Mouse (Mus musculus): ENCODE measurements around the gene Dbnl. TPM values are rescaled to one million over a fixed set of nuclear protein-coding genes. Genes with fewer than 3 reads are reported as not detected.

Gene Dbnl
- polyA plus RNA-seq, 1 experiment: 52.5 TPM

DNA sequence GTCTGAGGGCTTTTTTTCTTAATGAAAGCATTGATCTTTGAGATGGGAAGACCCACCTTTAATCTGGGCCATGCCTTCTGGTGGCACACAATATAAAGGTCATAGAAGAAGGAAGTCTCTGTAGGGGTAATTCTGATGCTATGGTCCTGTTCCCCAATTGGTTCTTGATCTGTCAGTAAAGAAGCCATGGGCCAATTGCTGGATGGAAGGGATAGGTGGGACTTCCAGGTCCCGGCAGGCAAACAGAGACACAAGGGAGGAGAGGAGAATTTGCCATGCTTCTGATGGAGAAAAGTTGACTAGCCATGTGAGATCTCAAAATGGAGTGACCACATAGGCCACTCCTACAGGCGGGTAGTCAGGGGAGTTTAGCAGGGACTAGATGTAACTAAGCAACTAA is 30.9 kb downstream of the Dbnl start:
- Histone ChIP-seq H3K27ac (ENCODE audit: insufficient read depth, low read depth, low read length) (no peak overlapping the region), H3K36me3 (ENCODE audit: control insufficient read depth, insufficient read depth, low read length) (no peaks in the 10 kb centered on the region), H3K27me3 (replicated peaks; ENCODE audit: control insufficient read depth, insufficient read depth, low read length) (no peaks in the 10 kb centered on the region), H3K4me3 (ENCODE audit: insufficient read depth, low read depth, low read length) (no peak overlapping the region), H3K4me1 (ENCODE audit: control insufficient read depth, insufficient read depth, low read length) (no peaks in the 10 kb centered on the region)
- no peak for DNase-seq
- WGBS: 73% methylated on average over 2 of the region's 2 CpGs
- TF ChIP-seq POLR2A (IDR thresholded peaks at IDR 0.05; ENCODE audit: low read depth, low read length) (no peak), CTCF (conservative IDR thresholded peaks at IDR 0.05; ENCODE audit: insufficient read depth, insufficient read length, low read depth, low read length) (no peak)

DNA sequence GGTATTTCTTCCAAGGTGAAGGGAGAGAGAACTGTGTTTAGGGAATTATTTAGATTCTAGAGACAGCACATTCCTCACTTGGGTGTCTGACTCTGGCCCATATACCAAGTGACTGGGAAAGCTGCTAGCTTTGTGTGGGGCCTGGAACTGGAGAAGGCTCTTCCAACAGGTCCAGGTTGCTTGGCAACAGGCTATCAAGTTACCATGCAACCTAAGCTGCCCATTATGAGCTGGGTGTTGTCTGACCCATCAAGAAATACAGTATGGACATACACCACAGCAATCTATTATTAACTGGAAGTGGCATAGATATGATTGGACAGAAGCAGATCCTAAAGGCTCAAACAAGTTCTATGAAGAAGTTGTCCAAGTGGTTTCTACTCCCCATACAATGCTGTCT is 37.1 kb downstream of the Dbnl start:
- no peak overlapping the region for H3K27ac ChIP-seq (ENCODE audit: insufficient read depth, low read depth, low read length)
- no peaks in the 10 kb centered on the region for H3K27me3 ChIP-seq (replicated peaks; ENCODE audit: control insufficient read depth, insufficient read depth, low read length)
- H3K4me1 ChIP-seq (ENCODE audit: control insufficient read depth, insufficient read depth, low read length): no peaks in the 10 kb centered on the region
- H3K4me3 ChIP-seq (ENCODE audit: insufficient read depth, low read depth, low read length): no peak overlapping the region
- DNase-seq: no peak
- TF ChIP-seq CTCF (conservative IDR thresholded peaks at IDR 0.05; ENCODE audit: insufficient read depth, insufficient read length, low read depth, low read length): no peak
- no peak for TF ChIP-seq POLR2A (IDR thresholded peaks at IDR 0.05; ENCODE audit: low read depth, low read length)
- H3K36me3 ChIP-seq (ENCODE audit: control insufficient read depth, insufficient read depth, low read length): no peaks in the 10 kb centered on the region

DNA sequence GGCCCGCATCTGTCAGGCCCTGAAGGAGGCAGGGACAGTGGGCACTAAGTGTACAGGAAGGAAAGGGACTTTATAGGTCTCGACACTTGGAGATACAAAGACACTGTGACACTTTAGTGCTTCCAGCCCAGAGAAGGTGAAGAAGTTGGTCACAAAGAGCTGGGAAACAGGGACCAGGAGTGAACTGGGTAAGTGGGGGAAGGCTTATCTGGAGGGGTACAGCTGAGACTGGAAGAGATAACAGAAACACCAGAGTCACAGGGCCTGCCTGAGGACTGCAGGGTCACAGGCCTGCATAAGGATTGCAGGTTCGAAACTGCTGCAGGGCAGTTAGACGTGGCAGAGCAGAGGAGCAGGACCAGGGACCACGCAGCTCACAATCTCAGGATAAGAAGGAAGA is 39.6 kb downstream of the Dbnl start:
- no peak for DNase-seq
- H3K27me3 ChIP-seq (replicated peaks; ENCODE audit: control insufficient read depth, insufficient read depth, low read length): no peaks in the 10 kb centered on the region
- 93% methylated on average over 5 of the region's 5 CpGs for WGBS
- H3K4me3 ChIP-seq (ENCODE audit: insufficient read depth, low read depth, low read length): no peak overlapping the region
- no peaks in the 10 kb centered on the region for H3K36me3 ChIP-seq (ENCODE audit: control insufficient read depth, insufficient read depth, low read length)
- no peak overlapping the region for H3K27ac ChIP-seq (ENCODE audit: insufficient read depth, low read depth, low read length)
- TF ChIP-seq CTCF (conservative IDR thresholded peaks at IDR 0.05; ENCODE audit: insufficient read depth, insufficient read length, low read depth, low read length) (no peak), POLR2A (IDR thresholded peaks at IDR 0.05; ENCODE audit: low read depth, low read length) (no peak)
- no peaks in the 10 kb centered on the region for H3K4me1 ChIP-seq (ENCODE audit: control insufficient read depth, insufficient read depth, low read length)

DNA sequence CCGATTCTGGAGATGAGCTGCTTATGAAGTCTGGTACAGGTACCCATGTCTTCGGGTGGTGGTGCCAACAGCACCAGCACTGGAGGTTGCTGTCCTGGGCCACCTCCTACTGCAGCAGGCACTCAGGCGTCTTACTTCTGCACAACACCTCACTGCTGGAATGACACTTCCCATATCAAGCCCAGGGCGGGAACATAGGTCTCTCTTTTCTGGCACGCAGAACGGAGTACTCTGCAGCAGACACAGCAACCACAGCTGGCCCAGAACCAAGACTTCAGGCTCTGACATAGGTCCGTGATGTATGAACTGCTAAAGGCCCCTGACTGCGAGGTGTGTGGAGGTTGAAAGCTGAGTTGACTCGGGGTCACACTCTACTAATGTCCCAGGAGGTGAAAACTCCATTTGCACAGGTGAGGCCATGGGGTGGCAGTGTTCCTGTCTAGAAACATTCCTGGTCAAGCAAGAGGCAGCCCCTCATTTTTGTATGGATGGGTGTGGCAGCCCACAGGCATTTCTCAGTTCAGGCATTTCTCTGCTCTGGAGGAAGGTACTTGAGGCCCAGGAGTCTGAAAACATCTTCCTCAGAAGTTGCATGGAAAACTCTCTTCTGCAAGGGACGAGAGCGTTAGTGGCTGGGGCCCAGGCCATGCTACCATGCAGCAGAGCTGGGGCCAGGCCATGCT is 40.4 kb downstream of the Dbnl start:
- Histone ChIP-seq H3K27me3 (replicated peaks; ENCODE audit: control insufficient read depth, insufficient read depth, low read length) (no peaks in the 10 kb centered on the region), H3K4me3 (ENCODE audit: insufficient read depth, low read depth, low read length) (no peak overlapping the region), H3K36me3 (ENCODE audit: control insufficient read depth, insufficient read depth, low read length) (no peaks in the 10 kb centered on the region), H3K27ac (ENCODE audit: insufficient read depth, low read depth, low read length) (no peak overlapping the region), H3K4me1 (ENCODE audit: control insufficient read depth, insufficient read depth, low read length) (no peaks in the 10 kb centered on the region)
- 88% methylated on average over 11 of the region's 11 CpGs for WGBS
- DNase-seq: no peak
- TF ChIP-seq CTCF (conservative IDR thresholded peaks at IDR 0.05; ENCODE audit: insufficient read depth, insufficient read length, low read depth, low read length) (0 out of 2 replicates have a peak, but pooled peaks have one; percentile 2), POLR2A (IDR thresholded peaks at IDR 0.05; ENCODE audit: low read depth, low read length) (no peak)

- Histone ChIP-seq H3K4me3 (ENCODE audit: insufficient read depth, low read depth, low read length) (no peak overlapping the region), H3K4me1 (ENCODE audit: control insufficient read depth, insufficient read depth, low read length) (no peaks in the 10 kb centered on the region), H3K36me3 (ENCODE audit: control insufficient read depth, insufficient read depth, low read length) (no peaks in the 10 kb centered on the region), H3K27ac (ENCODE audit: insufficient read depth, low read depth, low read length) (no peak overlapping the region), H3K27me3 (replicated peaks; ENCODE audit: control insufficient read depth, insufficient read depth, low read length) (no peaks in the 10 kb centered on the region)
- no peak for DNase-seq
- 75% methylated on average over 12 of the region's 12 CpGs for WGBS
- TF ChIP-seq CTCF (conservative IDR thresholded peaks at IDR 0.05; ENCODE audit: insufficient read depth, insufficient read length, low read depth, low read length) (no peak), POLR2A (IDR thresholded peaks at IDR 0.05; ENCODE audit: low read depth, low read length) (no peak)
These were observed 41.0 kb downstream of the Dbnl start for GRCm38 (mm10) chr11:5829327-5829726.

DNA sequence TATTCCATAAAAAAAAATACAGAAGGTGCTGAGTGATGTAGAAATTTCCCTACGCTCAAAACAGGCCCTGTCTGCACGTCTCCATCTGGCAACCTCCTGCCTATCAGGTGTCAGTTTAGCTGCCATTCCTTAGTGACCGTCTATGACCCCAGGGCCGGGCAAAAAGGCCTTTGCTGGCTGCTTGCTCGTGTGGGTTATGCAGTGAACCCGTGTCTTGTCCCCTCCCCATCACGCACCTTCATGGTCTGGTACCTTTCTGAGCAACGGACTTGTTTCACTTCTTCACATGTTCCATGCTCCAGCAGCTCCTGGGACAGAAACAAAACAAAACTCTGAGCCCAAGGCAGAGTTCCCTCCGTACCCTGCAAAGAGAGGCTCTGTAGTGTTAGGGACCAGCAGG is 46.2 kb downstream of the Dbnl start:
- 54% methylated on average over 9 of the region's 9 CpGs for WGBS
- no peak overlapping the region for H3K27ac ChIP-seq (ENCODE audit: insufficient read depth, low read depth, low read length)
- no peak for DNase-seq
- H3K4me1 ChIP-seq (ENCODE audit: control insufficient read depth, insufficient read depth, low read length): no peaks in the 10 kb centered on the region
- TF ChIP-seq POLR2A (IDR thresholded peaks at IDR 0.05; ENCODE audit: low read depth, low read length) (no peak), CTCF (conservative IDR thresholded peaks at IDR 0.05; ENCODE audit: insufficient read depth, insufficient read length, low read depth, low read length) (no peak)
- no peak overlapping the region for H3K4me3 ChIP-seq (ENCODE audit: insufficient read depth, low read depth, low read length)
- no peaks in the 10 kb centered on the region for H3K36me3 ChIP-seq (ENCODE audit: control insufficient read depth, insufficient read depth, low read length)
- no peaks in the 10 kb centered on the region for H3K27me3 ChIP-seq (replicated peaks; ENCODE audit: control insufficient read depth, insufficient read depth, low read length)

GRCm38 (mm10) chr11:5835057-5835456 is 46.8 kb downstream of the Dbnl start:
- no peak for DNase-seq
- H3K27me3 ChIP-seq (replicated peaks; ENCODE audit: control insufficient read depth, insufficient read depth, low read length): no peaks in the 10 kb centered on the region

More at GRCm38 (mm10) chr11:5835057-5835456, 46.8 kb downstream of the Dbnl start:
- no peak overlapping the region for H3K27ac ChIP-seq (ENCODE audit: insufficient read depth, low read depth, low read length)
- 76% methylated on average over 7 of the region's 7 CpGs for WGBS
- TF ChIP-seq CTCF (conservative IDR thresholded peaks at IDR 0.05; ENCODE audit: insufficient read depth, insufficient read length, low read depth, low read length): no peak
- no peak for TF ChIP-seq POLR2A (IDR thresholded peaks at IDR 0.05; ENCODE audit: low read depth, low read length)
- no peak overlapping the region for H3K4me3 ChIP-seq (ENCODE audit: insufficient read depth, low read depth, low read length)
- H3K36me3 ChIP-seq (ENCODE audit: control insufficient read depth, insufficient read depth, low read length): no peaks in the 10 kb centered on the region
- H3K4me1 ChIP-seq (ENCODE audit: control insufficient read depth, insufficient read depth, low read length): no peaks in the 10 kb centered on the region

All from kidney, adult 2 months (tissue).